Mouse (Mus musculus) lung, embryonic 16.5 days (tissue): ENCODE results near the gene Ctrc. TPM values are rescaled to one million over a fixed set of nuclear protein-coding genes. Genes with fewer than 3 reads are reported as not detected.

ENCODE experiments used
- ATAC-seq: fragments of 200-750 bp; cut with Nextera tagmentation; 2 replicates; pipeline ENCODE4 v1.8.0; 2017; ENCODE audit warnings: low read depth, mild to moderate bottlenecking, moderate library complexity
- H3K27ac ChIP-seq: fragments of 300-500 bp; sonication (generic); 2 replicates; pipeline ENCODE4 v1.5.1; 2014; ENCODE audit warnings: mild to moderate bottlenecking, control low read depth, low read length
- H3K27me3 ChIP-seq: fragments of 300-500 bp; sonication (generic); 2 replicates; pipeline ENCODE4 v1.6.1; 2014; ENCODE audit warnings: low read depth, low read length, mixed read lengths; ENCODE audit not compliant: control insufficient read depth, insufficient read depth
- H3K36me3 ChIP-seq: fragments of 300-500 bp; sonication (generic); 2 replicates; pipeline ENCODE4 v1.6.1; 2014; ENCODE audit warnings: low read length; ENCODE audit not compliant: control insufficient read depth, insufficient read depth
- H3K4me1 ChIP-seq: fragments of 300-500 bp; sonication (generic); replicated peaks from 2 replicates; pipeline ENCODE4 v1.6.1; 2014; ENCODE audit warnings: low read length, mixed read lengths; ENCODE audit not compliant: control insufficient read depth, insufficient read depth
- H3K4me2 ChIP-seq: fragments of 300-500 bp; sonication (generic); 2 replicates; pipeline ENCODE4 v1.6.1; 2014; ENCODE audit warnings: low read depth, low read length, control low read depth
- H3K4me3 ChIP-seq: fragments of 300-500 bp; sonication (generic); 2 replicates; pipeline ENCODE4 v1.5.1; 2014; ENCODE audit warnings: mild to moderate bottlenecking, low read length, control low read depth
- H3K9ac ChIP-seq: fragments of 300-500 bp; sonication (generic); 2 replicates; pipeline ENCODE4 v1.6.1; 2014; ENCODE audit warnings: low read length, control low read depth
- H3K9me3 ChIP-seq: fragments of 300-500 bp; sonication (generic); 2 replicates; pipeline ENCODE4 v1.6.1; 2016; ENCODE audit warnings: low read length; ENCODE audit not compliant: control insufficient read depth
- WGBS: fragments of 180-500 bp; shearing (Covaris S2); extraction: QIAGEN DNeasy Blood & Tissue Kit; methylation state at CpG from one replicate; pipeline ENCODE4 v1.1.7; 2014; 5-methylcytosine and 5-hydroxymethylcytosine counted together
- polyA plus RNA-seq: library from polyadenylated mRNA; unstranded; fragments of >200 nt; fragmentation: Nextera tagmentation; extraction: Ambion mirVana; gene quantifications from 2 replicates; pipeline ENCODE4 v1.2.1, GENCODE M21; 2015

The Ctrc gene
- polyA plus RNA-seq, 1 experiment from 2014 or later: not detected

DNA sequence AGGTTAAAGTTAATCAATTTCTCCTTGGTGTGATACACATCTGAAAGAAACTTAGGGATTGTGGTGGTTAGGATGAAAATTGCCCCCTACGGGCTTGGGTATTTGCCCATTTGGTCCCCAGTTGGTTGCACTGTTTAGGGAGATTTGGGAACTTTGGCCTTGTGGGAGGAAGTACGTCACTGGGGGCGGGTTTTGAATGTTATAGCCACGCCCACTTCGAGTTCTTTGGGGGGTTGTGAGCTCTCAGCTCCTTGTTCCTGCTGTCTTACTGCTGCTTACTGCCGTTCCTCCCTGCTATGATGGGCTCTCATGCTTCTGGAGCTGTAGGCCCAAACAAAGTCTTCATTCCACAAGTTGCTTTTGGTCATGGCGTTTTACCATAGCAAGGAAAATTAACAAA lies 14.8 kb downstream of the Ctrc start:
- H3K4me1 ChIP-seq: no peaks in the 10 kb centered on the region
- H3K9ac ChIP-seq: no peak overlapping the region
- WGBS: 74% methylated on average over 7 of the region's 7 CpGs
- H3K27me3 ChIP-seq: no peaks in the 10 kb centered on the region
- no peak overlapping the region for H3K4me3 ChIP-seq
- H3K27ac ChIP-seq: no peak overlapping the region
- H3K4me2 ChIP-seq: no peak overlapping the region
- no peaks in the 10 kb centered on the region for H3K36me3 ChIP-seq
- no peak for ATAC-seq
- H3K9me3 ChIP-seq: no peaks in the 10 kb centered on the region

- Histone ChIP-seq H3K4me3 (no peak overlapping the region), H3K9ac (no peak overlapping the region)
These were observed 15.8 kb downstream of the Ctrc start for GRCm38 (mm10) chr4:141830381-141830780.

GRCm38 (mm10) chr4:141828177-141828576 lies 18.0 kb downstream of the Ctrc start:
- 53% methylated on average over 4 of the region's 4 CpGs for WGBS

More at GRCm38 (mm10) chr4:141830381-141830780, 15.8 kb downstream of the Ctrc start:
- H3K9me3 ChIP-seq: no peaks in the 10 kb centered on the region
- H3K4me2 ChIP-seq: no peak overlapping the region
- H3K4me1 ChIP-seq: no peaks in the 10 kb centered on the region
- no peak for ATAC-seq
- 56% methylated on average over 11 of the region's 11 CpGs for WGBS
- no peaks in the 10 kb centered on the region for H3K27me3 ChIP-seq
- no peaks in the 10 kb centered on the region for H3K36me3 ChIP-seq
- no peak overlapping the region for H3K27ac ChIP-seq

GRCm38 (mm10) chr4:141827401-141827800 lies 18.8 kb downstream of the Ctrc start:
- 80% methylated on average over 2 of the region's 2 CpGs for WGBS
- no peak overlapping the region for H3K4me2 ChIP-seq
- H3K9me3 ChIP-seq: no peaks in the 10 kb centered on the region
- no peak overlapping the region for H3K4me3 ChIP-seq
- no peak for ATAC-seq
- H3K27ac ChIP-seq: no peak overlapping the region
- no peaks in the 10 kb centered on the region for H3K36me3 ChIP-seq
- H3K4me1 ChIP-seq: no peaks in the 10 kb centered on the region
- no peaks in the 10 kb centered on the region for H3K27me3 ChIP-seq
- no peak overlapping the region for H3K9ac ChIP-seq

More at GRCm38 (mm10) chr4:141828177-141828576, 18.0 kb downstream of the Ctrc start:
- Histone ChIP-seq H3K4me1 (no peaks in the 10 kb centered on the region), H3K9ac (no peak overlapping the region), H3K9me3 (no peaks in the 10 kb centered on the region), H3K4me3 (no peak overlapping the region), H3K36me3 (no peaks in the 10 kb centered on the region), H3K27ac (no peak overlapping the region), H3K4me2 (no peak overlapping the region), H3K27me3 (no peaks in the 10 kb centered on the region)
- no peak for ATAC-seq

DNA sequence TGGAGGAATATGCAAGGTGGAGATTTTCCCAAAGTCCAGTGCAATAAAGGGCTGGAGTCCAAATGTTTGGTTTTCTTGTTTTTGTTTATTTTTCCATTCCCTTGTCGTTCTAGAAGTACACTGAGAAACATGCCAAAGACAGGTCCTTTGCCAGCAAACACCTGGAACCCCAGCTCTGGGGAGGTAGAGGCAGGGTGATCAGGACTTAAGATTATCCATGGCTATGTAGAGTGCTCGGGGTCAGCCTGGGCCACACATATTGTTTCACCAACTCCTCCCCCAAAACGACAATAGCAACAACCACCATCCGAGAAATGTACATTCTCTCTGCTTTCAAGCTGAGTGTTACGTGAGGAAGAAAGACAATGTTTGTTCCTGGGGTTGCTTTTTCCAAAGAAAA lies 20.1 kb downstream of the Ctrc start, which contains the start of gene Cela2a:
TSS of gene Cela2a (minus strand) at position 101 of the 400 bp plus-strand sequence.
- Histone ChIP-seq H3K4me1 (no peaks in the 10 kb centered on the region), H3K36me3 (no peaks in the 10 kb centered on the region), H3K9ac (no peak within 1 kb of the TSS), H3K9me3 (no peaks in the 10 kb centered on the region), H3K4me2 (no peak within 1 kb of the TSS), H3K27ac (no peak within 1 kb of the TSS), H3K4me3 (no peak within 1 kb of the TSS), H3K27me3 (no peaks in the 10 kb centered on the region)
- ATAC-seq: no peak
- 40% methylated on average over 5 of the region's 5 CpGs for WGBS

- H3K4me2 ChIP-seq: no peak overlapping the region
- H3K27ac ChIP-seq: no peak overlapping the region
- no peak overlapping the region for H3K9ac ChIP-seq
- WGBS: 43% methylated on average over 3 of the region's 3 CpGs
- H3K27me3 ChIP-seq: no peaks in the 10 kb centered on the region
- H3K4me3 ChIP-seq: no peak overlapping the region
- H3K9me3 ChIP-seq: no peaks in the 10 kb centered on the region
- no peak for ATAC-seq
- H3K4me1 ChIP-seq: no peaks in the 10 kb centered on the region
- H3K36me3 ChIP-seq: no peaks in the 10 kb centered on the region
These were observed 23.2 kb downstream of the Ctrc start for GRCm38 (mm10) chr4:141822979-141823378.

- H3K27ac ChIP-seq: no peak overlapping the region
- H3K4me2 ChIP-seq: no peak overlapping the region
- WGBS: 74% methylated on average over 10 of the region's 10 CpGs
- no peaks in the 10 kb centered on the region for H3K36me3 ChIP-seq
- H3K4me3 ChIP-seq: no peak overlapping the region
- ATAC-seq: no peak
- H3K27me3 ChIP-seq: no peaks in the 10 kb centered on the region
- no peaks in the 10 kb centered on the region for H3K4me1 ChIP-seq
- H3K9ac ChIP-seq: no peak overlapping the region
- H3K9me3 ChIP-seq: no peaks in the 10 kb centered on the region
These were observed 24.1 kb downstream of the Ctrc start for GRCm38 (mm10) chr4:141822089-141822488.

DNA sequence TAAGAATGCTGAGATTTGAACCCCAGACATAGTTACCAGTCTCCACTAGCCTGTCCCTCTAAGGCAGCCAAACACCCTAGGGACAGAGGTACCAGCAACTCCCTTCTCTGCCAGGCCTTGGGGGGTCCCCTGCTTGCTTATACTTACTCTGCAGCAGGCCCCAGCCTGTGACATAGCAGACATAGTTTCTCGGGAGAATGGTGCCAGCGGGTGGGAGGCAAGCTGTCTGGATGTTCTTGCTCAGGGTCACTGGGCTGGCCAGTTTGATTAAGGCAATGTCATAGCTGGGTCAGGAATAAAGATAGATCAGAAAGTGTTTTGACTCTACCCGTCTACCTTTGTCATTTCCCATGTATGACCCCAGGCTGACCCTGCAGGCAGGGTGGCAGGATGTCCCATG lies 25.0 kb downstream of the Ctrc start:
- Histone ChIP-seq H3K9ac (no peak overlapping the region), H3K4me1 (no peaks in the 10 kb centered on the region), H3K27me3 (no peaks in the 10 kb centered on the region), H3K4me2 (no peak overlapping the region), H3K4me3 (no peak overlapping the region), H3K9me3 (no peaks in the 10 kb centered on the region), H3K27ac (no peak overlapping the region), H3K36me3 (no peaks in the 10 kb centered on the region)
- ATAC-seq: no peak
- WGBS: 42% methylated on average over 3 of the region's 3 CpGs

DNA sequence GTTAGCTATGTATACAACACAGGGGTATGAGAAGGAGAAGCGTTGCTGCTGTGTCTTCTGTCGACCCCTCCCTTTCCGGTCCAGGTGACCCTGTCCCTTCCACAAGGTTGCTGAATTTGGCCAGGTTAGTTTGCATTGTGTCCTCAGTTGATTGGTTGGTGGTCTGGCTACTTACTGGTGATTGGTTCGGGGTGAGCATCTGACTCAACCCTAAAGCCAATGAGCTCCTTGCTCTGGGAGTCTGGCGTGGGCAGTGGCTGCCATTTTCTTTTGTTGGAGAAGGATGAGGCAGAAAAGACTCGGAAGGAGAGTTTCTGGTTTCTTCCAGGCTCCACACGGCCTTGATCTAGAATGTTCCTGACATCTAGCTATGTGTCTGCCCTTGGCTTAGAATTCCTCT lies 26.8 kb downstream of the Ctrc start:
- H3K4me1 ChIP-seq: no peaks in the 10 kb centered on the region
- no peak overlapping the region for H3K9ac ChIP-seq
- no peak overlapping the region for H3K4me2 ChIP-seq
- no peak overlapping the region for H3K27ac ChIP-seq
- H3K27me3 ChIP-seq: no peaks in the 10 kb centered on the region
- no peak for ATAC-seq
- WGBS: 87% methylated on average over 7 of the region's 7 CpGs
- H3K36me3 ChIP-seq: no peaks in the 10 kb centered on the region
- H3K9me3 ChIP-seq: no peaks in the 10 kb centered on the region
- H3K4me3 ChIP-seq: no peak overlapping the region

DNA sequence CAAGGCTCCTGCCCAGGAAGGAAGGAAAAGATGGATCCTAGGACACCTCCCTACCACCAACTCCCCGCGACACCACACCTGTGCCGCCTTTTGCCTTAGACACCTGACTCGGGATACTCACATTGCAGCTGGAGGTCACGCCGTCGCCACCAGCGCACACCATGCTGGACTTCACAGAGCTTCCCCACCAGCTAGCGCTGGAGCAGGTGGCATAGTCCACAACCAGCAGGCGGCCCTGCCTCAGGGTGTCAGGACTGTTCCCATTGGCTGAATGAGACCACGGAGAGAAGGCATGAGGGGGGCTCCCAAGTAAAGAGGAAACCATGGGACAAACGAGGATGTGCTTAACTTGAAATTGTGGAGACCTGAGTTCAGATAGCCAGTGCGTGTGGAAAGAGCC lies 27.3 kb downstream of the Ctrc start:
- WGBS: 79% methylated on average over 13 of the region's 13 CpGs
- no peak overlapping the region for H3K27ac ChIP-seq
- no peak overlapping the region for H3K9ac ChIP-seq
- no peaks in the 10 kb centered on the region for H3K4me1 ChIP-seq
- ATAC-seq: no peak
- no peaks in the 10 kb centered on the region for H3K27me3 ChIP-seq
- H3K36me3 ChIP-seq: no peaks in the 10 kb centered on the region
- no peak overlapping the region for H3K4me2 ChIP-seq
- H3K4me3 ChIP-seq: no peak overlapping the region
- no peaks in the 10 kb centered on the region for H3K9me3 ChIP-seq
